Mouse (Mus musculus): Measurements from ENCODE around the gene Tmem179b. TPM values are rescaled to one million over a fixed set of nuclear protein-coding genes. Genes with fewer than 3 reads are reported as not detected.

Tmem179b gene
- polyA plus RNA-seq, 1 experiment from 2014 or later: 38.9 TPM

GRCm38 (mm10) chr19:8817001-8817400, 42.7 kb upstream of the Tmem179b start:
- DNase-seq (ENCODE audit: low spot score) (no peak), ATAC-seq (replicated peaks; ENCODE audit: low FRiP score) (no peak)
- Histone ChIP-seq H3K9ac (ENCODE audit: low read length) (peak overlapping the region; percentile 32), H3K4me1 (replicated peaks; ENCODE audit: control insufficient read depth, insufficient read depth, low read length) (peaks cover 15% of the 10 kb centered on the region), H3K4me3 (ENCODE audit: low read depth, low read length) (0 out of 2 replicates have a peak overlapping the region, but pooled peaks have one; percentile 2), H3K9me3 (ENCODE audit: control insufficient read depth, low read length) (no peaks in the 10 kb centered on the region), H3K36me3 (ENCODE audit: control insufficient read depth, insufficient read depth, low read length) (peaks cover 7% of the 10 kb centered on the region; the same call in 1 of the 2 replicates), H3K27ac (ENCODE audit: low read depth, low read length) (no peak overlapping the region), H3K27me3 (ENCODE audit: control insufficient read depth, insufficient read depth, low read length) (no peaks in the 10 kb centered on the region), H3K4me2 (ENCODE audit: low read depth, low read length, severe bottlenecking) (0 out of 2 replicates have a peak overlapping the region, but pooled peaks have one; percentile 24)
- 62% methylated on average over 3 of the region's 3 CpGs for WGBS

DNA sequence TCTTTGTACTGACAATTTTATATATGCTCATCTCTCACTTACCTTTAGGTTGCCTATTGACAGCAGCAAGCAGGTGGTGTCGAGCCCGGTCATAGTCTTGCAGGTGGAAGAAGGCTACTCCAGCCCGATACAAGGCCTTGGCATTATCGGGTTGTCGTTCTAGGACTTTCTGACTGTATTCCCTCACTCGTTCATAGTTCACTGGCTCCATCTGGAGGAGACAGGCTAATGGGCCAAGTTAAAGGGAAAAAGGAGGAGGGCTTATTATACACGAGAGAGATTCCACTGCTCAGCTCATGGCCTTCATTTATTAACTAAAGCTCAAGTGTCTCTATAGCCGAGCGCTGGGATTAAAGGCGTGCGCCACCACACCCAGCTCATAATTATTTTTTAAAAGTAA, 41.5 kb upstream of the Tmem179b start:
- Histone ChIP-seq H3K27ac (ENCODE audit: low read depth, low read length) (no peak overlapping the region), H3K36me3 (ENCODE audit: control insufficient read depth, insufficient read depth, low read length) (peaks cover 7% of the 10 kb centered on the region; the same call in 1 of the 2 replicates), H3K27me3 (ENCODE audit: control insufficient read depth, insufficient read depth, low read length) (no peaks in the 10 kb centered on the region), H3K4me3 (ENCODE audit: low read depth, low read length) (no peak overlapping the region), H3K9ac (ENCODE audit: low read length) (no peak overlapping the region), H3K4me1 (replicated peaks; ENCODE audit: control insufficient read depth, insufficient read depth, low read length) (peaks cover 13% of the 10 kb centered on the region), H3K4me2 (ENCODE audit: low read depth, low read length, severe bottlenecking) (no peak overlapping the region), H3K9me3 (ENCODE audit: control insufficient read depth, low read length) (no peaks in the 10 kb centered on the region)
- DNase-seq (ENCODE audit: low spot score): no peak
- 85% methylated on average over 11 of the region's 11 CpGs for WGBS
- no peak for ATAC-seq (replicated peaks; ENCODE audit: low FRiP score)

- Histone ChIP-seq H3K4me1 (replicated peaks; ENCODE audit: control insufficient read depth, insufficient read depth, low read length) (peaks cover 6% of the 10 kb centered on the region), H3K9ac (ENCODE audit: low read length) (no peak overlapping the region), H3K4me3 (ENCODE audit: low read depth, low read length) (no peak overlapping the region), H3K27ac (ENCODE audit: low read depth, low read length) (no peak overlapping the region), H3K27me3 (ENCODE audit: control insufficient read depth, insufficient read depth, low read length) (no peaks in the 10 kb centered on the region), H3K9me3 (ENCODE audit: control insufficient read depth, low read length) (no peaks in the 10 kb centered on the region), H3K36me3 (ENCODE audit: control insufficient read depth, insufficient read depth, low read length) (peaks cover 2% of the 10 kb centered on the region; the same call in 1 of the 2 replicates), H3K4me2 (ENCODE audit: low read depth, low read length, severe bottlenecking) (no peak overlapping the region)
- 92% methylated on average over 5 of the region's 5 CpGs for WGBS
- ATAC-seq (replicated peaks; ENCODE audit: low FRiP score) (no peak), DNase-seq (ENCODE audit: low spot score) (no peak)
Observed at GRCm38 (mm10) chr19:8806810-8807209, 32.5 kb upstream of the Tmem179b start.

DNA sequence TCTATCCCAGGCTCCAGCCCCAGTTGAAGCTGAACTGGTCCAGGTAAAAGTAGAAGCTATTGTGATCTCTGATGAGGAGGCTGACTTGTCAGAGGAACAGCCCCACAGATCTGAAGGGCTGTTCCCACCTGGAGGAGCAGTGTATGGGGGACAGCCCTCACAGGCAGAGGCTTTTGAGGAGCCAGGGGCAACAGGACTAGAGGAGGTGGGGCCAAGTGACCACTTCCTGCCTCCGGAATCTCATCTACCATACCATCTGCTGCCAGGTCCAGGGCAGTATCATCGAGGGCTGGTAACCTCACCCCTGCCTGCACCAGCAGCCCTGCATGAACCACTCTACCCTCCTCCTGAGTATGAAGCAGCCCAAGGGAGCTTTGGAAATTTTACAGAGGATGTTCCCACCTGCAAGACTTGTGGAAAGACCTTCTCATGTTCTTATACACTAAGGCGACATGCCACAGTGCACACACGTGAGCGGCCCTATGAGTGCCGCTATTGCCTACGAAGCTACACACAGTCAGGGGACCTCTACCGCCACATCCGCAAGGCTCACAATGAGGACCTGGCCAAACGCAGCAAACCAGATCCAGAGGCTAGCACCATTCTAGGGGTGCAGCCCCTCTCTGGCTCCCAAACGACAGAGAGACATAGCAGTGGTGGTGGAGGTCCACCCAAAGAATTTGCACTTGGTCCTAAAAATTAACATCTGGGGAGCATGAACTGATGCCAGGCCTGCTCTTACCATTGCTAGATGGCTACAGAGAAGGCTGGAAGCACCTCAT, 29.8 kb upstream of the Tmem179b start:
- ATAC-seq (replicated peaks; ENCODE audit: low FRiP score) (no peak), DNase-seq (ENCODE audit: low spot score) (no peak)
- H3K27ac ChIP-seq (ENCODE audit: low read depth, low read length): 0 out of 2 replicates have a peak overlapping the region, but pooled peaks have one; percentile 7
- H3K9ac ChIP-seq (ENCODE audit: low read length): no peak overlapping the region
- H3K36me3 ChIP-seq (ENCODE audit: control insufficient read depth, insufficient read depth, low read length): no peaks in the 10 kb centered on the region; the same call in 1 of the 2 replicates
- no peak overlapping the region for H3K4me2 ChIP-seq (ENCODE audit: low read depth, low read length, severe bottlenecking)
- H3K4me3 ChIP-seq (ENCODE audit: low read depth, low read length): no peak overlapping the region
- no peaks in the 10 kb centered on the region for H3K27me3 ChIP-seq (ENCODE audit: control insufficient read depth, insufficient read depth, low read length)
- whole genome bisulfite sequencing: 90% methylated on average over 11 of the region's 11 CpGs
- no peaks in the 10 kb centered on the region for H3K9me3 ChIP-seq (ENCODE audit: control insufficient read depth, low read length)
- H3K4me1 ChIP-seq (replicated peaks; ENCODE audit: control insufficient read depth, insufficient read depth, low read length): peaks cover 8% of the 10 kb centered on the region

DNA sequence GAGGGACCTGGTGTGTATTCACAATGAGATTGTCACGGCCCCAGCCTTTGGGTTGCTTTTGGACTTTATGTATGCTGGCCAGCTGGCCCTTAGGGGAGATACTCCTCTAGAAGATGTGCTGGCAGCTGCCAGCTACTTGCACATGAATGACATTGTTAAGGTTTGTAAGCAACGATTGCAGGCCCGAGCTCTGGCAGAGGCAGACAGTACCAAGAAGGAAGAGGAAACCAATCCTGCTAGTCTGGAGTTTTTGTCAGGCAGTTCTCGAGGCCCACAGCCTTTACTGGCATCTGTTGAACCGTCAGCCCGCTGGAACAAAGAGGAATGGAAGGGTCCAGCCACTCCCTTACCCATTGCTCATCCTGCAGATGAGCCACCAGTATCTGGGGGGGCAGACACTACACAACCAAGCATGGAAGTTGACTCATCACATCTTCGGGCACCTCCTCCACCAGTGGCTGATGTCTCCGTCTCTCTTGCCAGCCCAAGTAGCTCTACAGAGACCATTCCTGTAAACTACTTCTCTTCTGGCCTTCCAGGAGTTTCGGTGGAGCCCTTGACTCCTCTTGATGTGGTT, 29.0 kb upstream of the Tmem179b start:
- DNase-seq (ENCODE audit: low spot score): no peak
- Histone ChIP-seq H3K27ac (ENCODE audit: low read depth, low read length) (no peak overlapping the region; the same call in 1 of the 2 replicates), H3K27me3 (ENCODE audit: control insufficient read depth, insufficient read depth, low read length) (no peaks in the 10 kb centered on the region), H3K9me3 (ENCODE audit: control insufficient read depth, low read length) (no peaks in the 10 kb centered on the region), H3K9ac (ENCODE audit: low read length) (peak overlapping the region; percentile 60; the same call in 1 of the 2 replicates), H3K4me2 (ENCODE audit: low read depth, low read length, severe bottlenecking) (peak overlapping the region; percentile 52; the same call in 1 of the 2 replicates), H3K4me1 (replicated peaks; ENCODE audit: control insufficient read depth, insufficient read depth, low read length) (peaks cover 8% of the 10 kb centered on the region), H3K4me3 (ENCODE audit: low read depth, low read length) (no peak overlapping the region), H3K36me3 (ENCODE audit: control insufficient read depth, insufficient read depth, low read length) (no peaks in the 10 kb centered on the region; the same call in 1 of the 2 replicates)
- 95% methylated on average over 9 of the region's 9 CpGs for WGBS
- no peak for ATAC-seq (replicated peaks; ENCODE audit: low FRiP score)

- peaks cover 8% of the 10 kb centered on the region for H3K4me1 ChIP-seq (replicated peaks; ENCODE audit: control insufficient read depth, insufficient read depth, low read length)
- under 1% methylated on average over 30 of the region's 30 CpGs for WGBS
Observed at GRCm38 (mm10) chr19:8802130-8802821, 28.0 kb upstream of the Tmem179b start, which contains the start of gene Zbtb3. Gene Zbtb3, plus strand, starts transcription at chr19:8802555.

GRCm38 (mm10) chr19:8798947-8799315, 24.7 kb upstream of the Tmem179b start:
- peaks cover 8% of the 10 kb centered on the region for H3K4me1 ChIP-seq (replicated peaks; ENCODE audit: control insufficient read depth, insufficient read depth, low read length)
- DNase-seq (ENCODE audit: low spot score) (no peak), ATAC-seq (replicated peaks; ENCODE audit: low FRiP score) (no peak)
- H3K9me3 ChIP-seq (ENCODE audit: control insufficient read depth, low read length): no peaks in the 10 kb centered on the region
- no peaks in the 10 kb centered on the region for H3K27me3 ChIP-seq (ENCODE audit: control insufficient read depth, insufficient read depth, low read length)
- H3K27ac ChIP-seq (ENCODE audit: low read depth, low read length): no peak overlapping the region
- H3K9ac ChIP-seq (ENCODE audit: low read length): no peak overlapping the region
- H3K4me3 ChIP-seq (ENCODE audit: low read depth, low read length): peak overlapping the region; percentile 78; the same call in 1 of the 2 replicates
- H3K36me3 ChIP-seq (ENCODE audit: control insufficient read depth, insufficient read depth, low read length): peaks cover 4% of the 10 kb centered on the region; the same call in 1 of the 2 replicates
- H3K4me2 ChIP-seq (ENCODE audit: low read depth, low read length, severe bottlenecking): peak overlapping the region; percentile 69

More at GRCm38 (mm10) chr19:8802130-8802821, 28.0 kb upstream of the Tmem179b start, which contains the start of gene Zbtb3:
- peak within 1 kb of the TSS; percentile 60 for H3K9ac ChIP-seq (ENCODE audit: low read length)
- no peaks in the 10 kb centered on the region for H3K27me3 ChIP-seq (ENCODE audit: control insufficient read depth, insufficient read depth, low read length)
- no peaks in the 10 kb centered on the region for H3K9me3 ChIP-seq (ENCODE audit: control insufficient read depth, low read length)
- peak; percentile 95 for DNase-seq (ENCODE audit: low spot score)
- peak within 1 kb of the TSS; percentile 55 for H3K4me3 ChIP-seq (ENCODE audit: low read depth, low read length)
- peak; percentile 98 for ATAC-seq (replicated peaks; ENCODE audit: low FRiP score)
- H3K4me2 ChIP-seq (ENCODE audit: low read depth, low read length, severe bottlenecking): peak within 1 kb of the TSS; percentile 65
- H3K27ac ChIP-seq (ENCODE audit: low read depth, low read length): peak within 1 kb of the TSS; percentile 79
- no peaks in the 10 kb centered on the region; the same call in 1 of the 2 replicates for H3K36me3 ChIP-seq (ENCODE audit: control insufficient read depth, insufficient read depth, low read length)

- H3K27ac ChIP-seq (ENCODE audit: low read depth, low read length): 0 out of 2 replicates have a peak within 1 kb of the TSS, but pooled peaks have one; percentile 31
- H3K4me1 ChIP-seq (replicated peaks; ENCODE audit: control insufficient read depth, insufficient read depth, low read length): peaks cover 8% of the 10 kb centered on the region
- peak within 1 kb of the TSS; percentile 81 for H3K9ac ChIP-seq (ENCODE audit: low read length)
- peak within 1 kb of the TSS; percentile 78 for H3K4me3 ChIP-seq (ENCODE audit: low read depth, low read length)
- H3K9me3 ChIP-seq (ENCODE audit: control insufficient read depth, low read length): no peaks in the 10 kb centered on the region
- DNase-seq (ENCODE audit: low spot score): peak; percentile 90
- H3K4me2 ChIP-seq (ENCODE audit: low read depth, low read length, severe bottlenecking): peak within 1 kb of the TSS; percentile 69
- peak; percentile 75 for ATAC-seq (replicated peaks; ENCODE audit: low FRiP score)
- 2% methylated on average over 25 of the region's 25 CpGs for WGBS
- peaks cover 8% of the 10 kb centered on the region; the same call in 1 of the 2 replicates for H3K36me3 ChIP-seq (ENCODE audit: control insufficient read depth, insufficient read depth, low read length)
- no peaks in the 10 kb centered on the region for H3K27me3 ChIP-seq (ENCODE audit: control insufficient read depth, insufficient read depth, low read length)
Observed at GRCm38 (mm10) chr19:8798264-8798946, 24.1 kb upstream of the Tmem179b start, which contains the start of gene Polr2g. Gene Polr2g, minus strand, starts transcription at chr19:8798577.
